Mouse (Mus musculus) kidney, adult 11 months (tissue): Measurements from ENCODE around the gene Hoxd10.

Experiments
- DNase-seq: peaks from one replicate; pipeline ENCODE4 v3.0.0; 2022

Gene Hoxd10

DNA sequence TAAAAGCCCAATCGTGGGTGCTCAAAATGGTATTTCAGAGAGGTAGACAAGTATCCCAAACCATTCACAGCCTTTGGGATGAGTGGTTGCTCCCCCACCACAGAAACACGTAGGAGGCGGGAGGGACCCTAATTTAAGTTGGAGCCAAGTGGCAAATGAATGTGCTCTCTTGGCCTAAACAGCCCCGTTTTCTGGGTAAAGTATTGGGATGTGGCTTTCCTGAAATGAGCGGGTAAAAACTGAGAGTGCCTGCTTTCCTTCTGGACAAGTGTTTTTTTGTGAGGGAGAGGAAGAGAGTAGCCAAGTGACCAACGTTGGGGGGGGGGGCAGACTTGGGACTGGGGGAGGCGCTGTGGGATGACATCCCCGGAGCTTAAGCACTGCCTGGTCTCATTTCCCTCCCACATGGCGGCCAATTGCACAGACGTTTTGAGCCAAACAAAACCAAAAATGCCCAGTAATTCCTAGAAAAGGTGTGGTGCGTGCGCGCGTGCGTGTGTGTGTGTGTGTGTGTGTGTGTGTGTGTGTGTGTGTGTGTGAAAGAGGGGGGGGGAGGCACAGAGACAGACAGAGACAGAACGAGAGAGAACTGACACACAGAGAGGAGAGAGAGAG is 19.3 kb downstream of the Hoxd10 start:
- no peak for DNase-seq

DNA sequence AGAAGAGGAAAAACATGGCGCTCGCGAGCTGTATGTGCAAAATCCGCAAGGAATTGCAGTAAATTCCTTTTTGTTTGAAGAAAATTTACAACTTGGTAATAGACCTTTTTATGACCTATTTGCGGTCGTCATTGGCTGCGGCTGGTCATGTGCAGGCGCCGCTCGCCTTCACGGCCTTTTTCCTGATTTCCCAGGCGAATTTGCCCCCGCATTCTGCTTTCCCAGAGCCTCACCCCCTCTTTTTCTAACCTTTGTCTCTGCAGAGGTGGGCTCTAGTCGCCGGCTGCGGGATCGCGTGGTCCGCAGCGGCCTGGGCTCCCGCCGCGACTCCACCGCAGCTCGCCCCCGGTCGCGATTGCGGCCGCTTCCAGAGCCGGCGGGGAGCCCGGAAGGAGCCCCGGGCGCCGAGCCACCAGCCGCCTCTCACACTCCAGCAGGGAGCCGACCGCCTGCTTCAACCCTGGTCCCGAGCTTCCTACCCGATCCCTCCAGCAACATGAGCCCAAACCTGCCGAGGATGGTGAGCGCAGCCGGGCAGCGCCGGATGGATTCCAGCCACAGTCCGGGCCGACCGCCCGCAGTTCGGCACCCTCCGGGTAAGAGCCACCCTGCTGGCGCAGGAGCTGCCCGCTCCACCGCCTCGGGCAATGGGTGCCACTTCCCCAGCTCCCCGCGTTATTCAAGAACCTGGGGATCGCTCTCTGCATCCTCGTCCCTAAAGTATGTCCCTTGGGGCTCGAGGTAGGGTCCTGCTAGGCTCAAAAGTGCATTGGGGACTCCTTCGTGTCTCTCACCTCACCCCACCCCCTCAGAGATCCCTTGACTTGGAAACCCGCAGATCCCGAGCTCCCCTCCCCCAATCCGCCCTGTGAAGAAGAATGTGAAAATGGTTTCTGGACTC is 20.2 kb downstream of the Hoxd10 start, which contains the start of the genes Hoxd3 and Hoxd4:
Gene Hoxd3, plus strand, starts transcription at position 207 of the 901 bp plus-strand sequence.
Gene Hoxd4, plus strand, starts transcription at position 209 of the 901 bp plus-strand sequence.
- DNase-seq: peak; percentile 76

DNA sequence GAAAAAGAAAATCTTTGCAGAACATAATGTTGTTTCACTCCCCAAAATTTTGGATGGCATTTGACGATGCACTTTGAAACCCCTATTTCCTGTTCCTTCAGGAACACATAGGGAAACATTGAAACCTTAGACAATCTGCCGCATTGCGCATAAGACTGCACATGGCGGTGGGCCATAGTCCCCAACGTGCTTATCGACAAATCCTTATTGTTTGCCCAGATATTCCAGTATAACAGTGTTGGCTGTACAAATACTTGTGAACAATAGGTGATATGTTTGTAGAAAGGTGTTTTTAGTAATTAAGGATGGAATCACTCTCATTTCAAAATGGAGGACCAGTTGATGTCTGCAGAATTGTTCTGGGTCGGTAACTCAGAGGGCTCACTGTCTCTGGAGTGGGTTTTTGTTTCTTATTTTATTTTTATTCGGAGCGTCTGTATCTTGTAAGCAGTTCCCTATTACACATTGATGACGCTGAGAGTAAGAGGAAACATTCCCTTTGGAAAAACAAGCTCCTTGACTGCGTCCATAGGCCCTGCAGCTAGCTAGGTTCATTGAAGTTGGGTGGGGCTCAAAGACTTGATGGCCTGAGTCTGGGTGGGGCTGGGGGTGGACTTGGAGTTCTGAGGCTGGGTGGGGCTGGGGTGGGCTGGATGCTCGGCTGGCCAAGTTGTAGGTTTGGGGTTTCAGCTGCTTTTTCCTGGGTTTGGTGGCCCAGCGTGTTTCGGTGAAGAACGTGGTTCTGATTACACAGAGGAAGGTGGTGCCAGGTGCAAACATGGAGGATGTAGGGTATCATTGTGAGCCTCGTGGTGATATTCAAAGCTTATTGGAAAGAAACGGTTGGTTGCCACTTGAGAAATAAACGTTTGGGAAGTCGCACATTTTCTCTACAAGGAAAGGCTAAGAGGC is 21.8 kb downstream of the Hoxd10 start:
- DNase-seq: no peak

DNA sequence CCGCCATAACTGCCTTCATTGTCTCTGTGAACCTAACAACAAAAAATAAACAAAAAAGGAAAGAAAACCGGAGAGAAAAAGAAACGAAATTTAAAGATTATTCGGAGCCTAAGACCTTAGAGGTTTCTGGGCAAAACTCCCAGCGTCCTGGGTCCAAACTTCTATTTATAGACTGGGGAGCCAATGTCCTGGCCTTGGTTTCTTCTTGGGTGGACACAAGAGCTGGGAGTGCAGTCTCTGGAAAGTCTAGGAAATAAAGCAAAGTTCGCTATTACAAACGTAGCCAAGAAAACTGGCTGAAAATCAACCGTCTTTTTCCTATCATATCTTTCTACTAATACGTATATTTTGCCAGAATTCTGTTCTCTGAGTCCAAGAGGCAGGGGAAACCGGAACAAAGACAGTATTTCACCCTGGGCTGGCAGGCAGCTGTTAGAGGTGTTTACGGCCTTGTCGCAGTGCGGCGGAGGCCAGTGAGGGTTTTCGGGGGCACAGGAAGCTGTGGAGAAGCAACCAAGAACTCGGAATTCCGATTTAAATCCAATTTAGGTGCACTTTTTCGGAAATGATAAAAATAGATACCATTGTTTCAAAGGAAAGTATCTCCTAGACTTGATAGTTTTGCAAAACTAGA is 22.5 kb downstream of the Hoxd10 start:
- no peak for DNase-seq

DNA sequence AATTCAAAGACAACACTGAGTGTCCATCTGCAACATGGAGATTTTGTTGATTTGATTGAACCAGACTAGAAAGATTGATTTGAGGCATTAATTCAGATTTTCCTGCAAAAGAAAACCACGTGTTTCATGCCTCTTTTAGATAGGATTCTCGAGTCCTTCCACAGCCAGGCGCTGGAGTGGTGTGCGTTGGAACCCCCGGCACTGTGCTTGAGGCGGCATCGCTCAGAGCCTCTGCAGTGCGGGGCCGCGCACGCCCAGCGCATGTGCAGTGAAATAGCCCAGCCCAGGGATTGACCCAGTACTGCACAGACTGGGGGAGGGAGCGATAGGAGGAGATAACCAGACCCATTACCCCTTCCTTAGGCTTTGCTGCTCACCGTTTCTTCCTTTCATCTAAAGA is 23.2 kb downstream of the Hoxd10 start:
- no peak for DNase-seq

DNA sequence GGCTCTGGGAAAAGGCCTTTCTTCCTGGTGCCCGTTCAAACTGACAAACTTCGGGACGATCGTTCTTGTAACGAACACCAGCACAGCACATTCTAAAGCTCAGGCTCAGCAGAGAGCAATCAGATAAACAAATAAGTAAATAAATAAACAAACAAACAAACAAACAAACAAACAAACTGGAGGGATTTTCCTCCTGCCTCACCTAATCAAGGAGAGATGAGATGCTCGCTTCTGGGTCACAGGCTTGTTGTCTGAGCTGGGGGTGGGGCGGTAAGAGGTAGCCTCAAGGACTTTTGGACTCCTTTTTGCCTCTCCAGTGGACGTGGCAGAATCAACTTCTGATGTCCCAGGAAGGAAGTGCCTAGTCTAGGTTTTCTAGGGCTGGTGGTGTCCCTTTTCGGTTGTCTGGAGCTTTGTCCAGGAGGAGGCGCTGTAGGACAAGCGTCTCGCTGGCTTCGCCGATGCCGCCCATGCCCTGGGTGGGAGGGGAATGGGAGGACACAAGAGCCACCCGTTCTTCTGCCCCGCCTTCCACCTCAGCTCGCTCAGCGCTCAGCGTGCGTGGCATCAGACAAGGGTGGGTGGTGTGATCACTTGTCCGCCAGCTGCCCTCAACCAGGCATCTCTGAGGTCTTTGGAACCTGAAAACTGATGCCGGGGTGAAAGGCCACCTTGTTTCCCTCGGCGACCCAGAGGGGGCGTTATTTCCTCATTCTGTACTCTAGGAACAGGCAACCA is 23.9 kb downstream of the Hoxd10 start:
- DNase-seq: peak; percentile 85

DNA sequence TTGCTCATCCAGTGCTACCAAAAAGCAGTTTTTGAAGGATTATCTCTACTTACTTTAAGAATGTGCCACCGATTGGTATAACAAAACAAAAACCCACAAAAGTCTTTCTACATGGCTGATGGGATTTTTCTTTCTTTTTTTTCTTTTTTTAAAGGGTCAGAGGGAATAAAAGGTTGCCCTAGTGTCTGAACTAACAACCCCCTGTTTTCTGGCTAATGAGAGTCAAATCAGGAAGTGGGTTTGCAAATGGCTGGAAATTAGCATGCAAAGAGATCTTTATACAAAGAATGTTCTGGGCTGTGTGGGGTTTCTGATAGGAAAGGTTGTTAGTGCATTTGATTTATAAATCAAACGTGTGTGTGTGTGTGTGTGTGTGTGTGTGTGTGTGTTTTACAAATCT is 28.7 kb downstream of the Hoxd10 start:
- no peak for DNase-seq

DNA sequence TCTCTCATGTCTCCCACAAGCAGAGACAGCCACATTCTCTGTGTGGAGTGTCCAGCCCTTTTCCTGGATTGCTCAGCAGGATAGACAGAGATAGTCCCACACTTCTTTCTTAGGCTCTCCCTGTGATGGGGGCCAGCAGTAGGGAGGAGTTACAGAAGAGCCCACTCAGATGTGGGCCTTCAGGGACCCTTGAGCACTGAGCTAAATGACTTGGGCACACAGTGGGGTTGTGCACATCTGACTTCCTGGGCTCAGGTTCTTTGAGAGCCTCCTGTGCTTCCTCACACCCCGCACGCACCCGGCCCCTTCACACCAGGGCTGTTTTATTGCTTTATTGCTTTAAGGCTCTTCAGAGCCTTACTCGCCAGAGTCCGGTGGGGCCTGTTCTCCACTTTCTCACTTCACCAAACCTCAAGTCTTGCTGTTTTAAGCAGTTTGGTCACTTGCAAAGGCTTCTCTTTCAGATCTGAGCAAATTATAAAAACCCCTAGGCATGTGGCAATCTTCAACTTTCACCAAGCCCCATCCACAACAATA is 29.3 kb downstream of the Hoxd10 start:
- no peak for DNase-seq

DNA sequence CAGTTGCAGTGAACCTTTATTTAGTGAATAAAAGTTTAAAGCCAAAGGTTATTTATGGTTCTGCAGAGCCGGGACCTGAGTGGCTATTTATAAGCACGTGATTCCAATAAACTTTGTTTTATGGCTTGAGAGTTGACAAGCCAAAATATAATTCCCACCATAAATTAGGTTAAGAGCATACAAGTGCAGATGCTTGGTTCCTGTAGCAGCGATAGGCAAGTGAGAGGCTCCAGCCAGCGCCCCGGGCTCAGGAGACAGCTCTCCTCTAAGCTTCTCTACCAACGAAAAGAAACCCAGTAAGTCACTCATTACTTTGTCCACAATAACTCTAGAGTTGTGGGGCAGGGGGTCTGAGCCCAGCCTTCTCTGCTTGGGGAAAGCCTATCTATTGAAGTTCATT is 30.2 kb downstream of the Hoxd10 start:
- no peak for DNase-seq

DNA sequence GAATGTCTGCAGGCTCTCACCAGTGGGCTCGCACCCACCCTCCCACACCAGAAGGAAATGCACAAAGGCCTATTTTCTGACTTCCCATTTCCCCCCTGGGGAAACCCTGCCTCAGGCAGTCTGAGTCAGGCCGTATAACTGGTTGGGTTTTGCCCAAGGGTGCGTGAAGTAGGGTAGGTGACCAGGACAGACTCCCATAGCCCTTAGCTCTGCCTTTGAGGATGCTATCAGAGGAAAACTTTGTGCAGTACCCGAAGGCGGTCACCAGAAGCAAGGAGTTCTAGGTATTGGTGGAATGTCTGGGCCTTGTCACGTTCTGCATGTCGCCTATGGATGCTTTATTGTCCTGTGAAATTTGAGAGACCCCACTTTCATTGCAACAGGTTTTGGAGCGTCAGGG is 31.2 kb downstream of the Hoxd10 start:
- DNase-seq: no peak

DNA sequence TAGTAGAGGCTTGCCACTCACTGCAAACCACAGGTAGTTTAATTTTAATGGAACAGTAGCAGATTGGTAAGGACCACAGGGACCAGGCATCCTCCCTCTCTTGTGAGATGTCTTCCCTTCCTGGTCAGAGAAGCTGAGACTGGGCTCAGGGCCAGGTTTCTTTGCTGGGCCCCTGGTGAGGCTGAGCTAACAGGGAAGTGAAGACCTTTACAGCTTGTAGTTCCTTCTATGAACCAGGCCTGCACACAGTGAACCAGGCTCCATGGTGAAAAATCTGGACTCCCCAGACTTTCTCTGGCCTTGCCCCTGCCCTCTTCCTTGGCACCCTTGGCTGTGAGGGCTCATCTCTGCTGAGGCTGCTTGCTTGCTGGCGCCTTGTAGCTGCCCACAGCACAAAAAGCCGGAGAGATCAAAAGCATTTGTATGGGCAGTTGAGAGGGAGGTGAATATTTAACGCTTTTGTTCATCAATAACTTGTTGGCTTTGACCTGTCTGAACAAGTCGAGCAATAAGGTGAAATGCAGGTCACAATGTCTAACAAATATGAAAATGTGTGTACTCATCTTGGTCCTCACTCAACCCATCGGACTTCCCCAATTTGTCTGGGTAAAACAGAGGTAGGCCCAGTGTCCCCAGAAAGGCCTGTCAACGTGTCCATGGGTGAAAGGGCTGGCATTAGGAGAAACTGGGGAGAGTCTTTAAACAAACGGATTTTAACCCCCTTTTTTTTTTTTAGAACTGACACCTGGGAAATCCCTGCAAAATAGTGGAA is 32.7 kb downstream of the Hoxd10 start:
- DNase-seq: no peak

DNA sequence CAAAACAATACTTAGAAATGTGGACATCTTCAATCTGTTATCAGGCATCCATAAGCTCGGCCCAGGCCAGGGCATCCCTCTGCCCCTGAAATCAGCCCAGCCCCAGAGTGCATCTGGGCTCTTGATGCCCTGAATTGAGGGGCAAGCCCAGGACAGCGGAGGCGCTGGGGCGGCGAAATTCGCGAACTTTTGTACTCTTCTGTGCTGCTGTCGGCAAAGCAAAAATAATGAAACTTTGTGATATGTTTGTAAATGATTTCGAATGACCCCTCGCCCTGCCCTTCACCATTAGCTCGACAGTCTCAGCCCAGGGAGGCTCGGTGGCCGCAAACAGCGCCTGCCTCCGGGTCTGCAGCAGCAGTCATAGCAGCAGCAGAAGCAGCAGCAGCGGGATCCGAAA is 33.4 kb downstream of the Hoxd10 start:
- no peak for DNase-seq

DNA sequence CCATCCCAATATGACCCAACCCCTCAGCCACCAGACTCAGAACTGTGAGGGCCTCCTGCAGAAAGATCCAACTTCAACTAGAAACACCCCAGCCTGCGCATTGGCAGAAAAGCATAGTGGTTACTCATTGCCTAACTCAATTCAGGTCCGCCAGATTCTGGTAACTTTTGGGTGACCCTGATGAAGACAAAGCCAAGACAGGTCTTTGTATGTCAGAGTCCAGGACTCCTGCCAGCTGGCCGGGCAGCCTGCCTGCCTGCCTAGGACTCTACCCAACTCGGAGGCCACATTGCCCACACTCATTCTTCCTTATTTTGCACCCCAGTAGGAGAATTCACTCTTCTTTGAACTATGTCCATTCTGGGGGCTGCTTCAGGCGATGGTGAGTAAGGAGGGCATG is 34.8 kb downstream of the Hoxd10 start, which contains the start of gene Gm28230:
Gene Gm28230, plus strand, starts transcription at position 178 of the 400 bp plus-strand sequence.
- DNase-seq: peak; percentile 80

DNA sequence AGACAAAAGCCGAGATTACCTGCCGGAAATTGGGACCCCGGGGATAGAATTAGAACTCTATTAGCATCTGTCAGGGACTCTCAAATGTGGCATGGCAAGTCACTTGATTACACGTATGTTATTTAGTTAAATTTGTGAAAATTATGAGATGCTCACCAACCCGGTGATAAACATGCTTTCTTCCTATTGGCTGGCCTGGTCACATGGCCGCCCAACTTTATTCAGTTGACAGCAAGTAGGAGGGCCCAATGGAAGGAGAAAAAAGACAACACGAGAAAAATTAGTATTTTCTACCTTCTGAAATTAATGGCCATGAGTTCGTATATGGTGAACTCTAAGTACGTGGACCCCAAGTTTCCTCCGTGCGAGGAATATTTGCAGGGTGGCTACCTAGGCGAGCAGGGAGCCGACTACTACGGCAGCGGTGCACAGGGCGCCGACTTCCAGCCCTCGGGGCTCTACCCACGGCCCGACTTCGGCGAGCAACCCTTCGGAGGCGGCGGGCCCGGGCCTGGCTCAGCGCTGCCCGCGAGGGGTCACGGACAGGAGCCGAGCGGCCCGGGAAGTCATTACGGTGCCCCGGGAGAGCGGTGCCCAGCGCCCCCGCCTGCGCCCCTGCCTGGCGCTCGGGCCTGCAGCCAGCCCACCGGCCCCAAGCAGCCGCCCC is 35.4 kb downstream of the Hoxd10 start:
- no peak for DNase-seq

DNA sequence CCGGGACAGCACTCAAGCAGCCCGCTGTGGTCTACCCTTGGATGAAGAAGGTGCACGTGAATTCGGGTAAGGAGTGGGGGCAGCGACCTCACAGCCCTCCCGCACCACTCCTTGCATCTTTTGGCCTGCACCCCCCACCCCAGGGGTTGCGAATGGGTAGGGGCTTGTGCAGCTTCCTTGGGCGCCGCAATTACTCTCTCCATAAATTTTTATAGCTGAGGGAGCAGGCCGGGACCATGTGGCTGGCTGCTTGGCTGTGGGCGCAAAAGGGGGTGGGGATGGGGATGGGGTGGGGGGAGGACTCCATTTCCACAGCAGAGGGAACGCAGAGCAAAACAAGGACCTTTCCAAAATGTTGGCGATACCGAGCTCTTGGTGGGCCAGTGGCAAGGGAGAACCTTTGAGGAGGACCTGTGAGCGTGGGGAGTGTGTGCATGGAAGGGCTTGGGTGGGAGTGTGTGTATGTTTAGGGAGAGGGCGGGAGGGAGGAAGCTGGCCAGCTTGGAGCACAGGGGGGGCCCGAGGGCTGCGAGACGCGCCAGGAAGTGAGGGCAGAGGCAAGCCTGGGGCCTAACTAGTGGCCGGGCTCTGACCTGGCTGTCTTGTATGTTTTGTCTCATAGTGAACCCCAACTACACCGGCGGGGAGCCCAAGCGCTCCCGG is 36.0 kb downstream of the Hoxd10 start:
- DNase-seq: no peak

DNA sequence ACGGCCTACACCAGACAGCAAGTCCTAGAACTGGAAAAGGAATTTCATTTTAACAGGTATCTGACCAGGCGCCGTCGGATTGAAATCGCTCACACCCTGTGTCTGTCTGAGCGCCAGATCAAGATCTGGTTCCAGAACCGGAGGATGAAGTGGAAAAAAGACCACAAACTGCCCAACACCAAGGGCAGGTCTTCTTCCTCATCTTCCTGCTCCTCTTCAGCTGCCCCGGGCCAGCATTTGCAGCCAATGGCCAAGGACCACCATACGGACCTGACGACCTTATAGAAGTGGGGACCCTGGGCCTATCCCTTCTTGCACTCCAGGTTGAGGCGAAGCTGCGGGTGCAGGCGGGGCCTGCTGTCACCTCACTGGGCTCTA is 36.6 kb downstream of the Hoxd10 start:
- DNase-seq: no peak

DNA sequence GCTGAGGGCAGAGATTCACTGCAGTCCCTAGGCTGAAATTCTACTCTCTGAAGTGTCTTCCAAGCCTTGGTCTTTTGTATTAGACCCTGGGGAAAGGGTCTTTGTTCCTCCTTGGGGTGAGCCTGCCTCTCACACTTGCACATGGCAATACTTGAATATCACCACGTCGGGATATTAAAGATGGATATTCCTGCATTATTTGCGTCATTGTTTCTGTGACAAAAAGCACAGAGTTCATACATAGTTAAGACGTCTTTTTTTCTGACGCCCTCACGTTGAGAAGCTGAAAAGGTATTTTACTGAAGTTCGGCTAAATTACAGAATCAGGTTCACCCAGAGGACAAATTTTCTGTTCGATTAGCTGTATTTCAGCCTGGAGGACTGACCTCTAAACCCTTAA is 38.6 kb downstream of the Hoxd10 start:
- no peak for DNase-seq

DNA sequence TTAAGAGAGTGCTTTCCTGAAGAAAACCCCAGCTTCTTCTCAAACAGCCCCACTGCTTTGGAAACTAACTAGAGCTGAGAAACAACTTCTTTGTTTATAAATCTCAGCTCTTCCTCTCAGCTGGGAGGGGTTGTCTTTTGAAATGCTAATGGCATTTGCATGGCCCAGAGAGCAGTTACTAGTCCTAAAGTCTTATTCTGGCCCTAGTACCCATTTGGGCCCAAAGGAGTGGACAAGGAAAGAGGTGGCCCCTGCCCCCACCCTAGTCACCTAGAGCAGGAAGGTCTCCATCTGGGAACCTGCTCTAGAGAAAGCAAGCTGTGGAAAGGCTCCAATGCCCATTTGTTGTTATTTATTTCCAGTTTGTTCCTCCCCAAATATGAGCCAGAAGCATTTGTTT is 39.3 kb downstream of the Hoxd10 start:
- DNase-seq: no peak

DNA sequence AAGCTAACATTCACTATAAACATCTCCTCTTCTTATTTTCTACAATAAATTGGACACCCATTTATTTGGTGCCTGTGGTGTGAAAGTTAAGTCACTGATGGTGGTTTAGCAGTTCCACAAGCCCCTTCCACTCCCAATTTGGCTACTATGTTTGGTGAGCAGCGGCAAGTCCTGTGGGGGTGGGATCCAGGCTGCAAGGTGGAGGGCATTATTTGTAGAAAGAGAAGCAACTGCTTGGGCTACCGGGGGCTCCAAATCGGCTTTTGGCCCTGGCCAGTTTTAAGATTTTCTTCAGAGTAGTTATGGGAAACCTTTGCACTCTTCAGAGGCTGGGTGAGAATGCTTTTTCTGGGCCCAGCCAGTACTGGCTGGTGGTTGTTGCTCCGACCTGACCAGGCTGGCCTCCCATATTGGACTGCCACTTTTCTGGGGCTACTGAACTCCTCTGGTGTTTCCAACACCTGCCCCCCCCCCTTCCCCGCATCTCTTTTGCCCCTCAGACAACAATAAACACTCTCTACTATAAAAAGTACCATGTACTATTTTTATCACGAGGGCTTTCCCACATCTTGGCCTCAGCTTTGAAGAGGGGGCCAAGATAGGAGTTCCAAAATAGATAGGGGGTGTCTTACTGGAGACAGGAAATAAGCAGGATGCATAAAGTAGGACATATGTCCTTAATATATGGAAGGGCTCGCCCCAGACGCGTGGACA is 40.2 kb downstream of the Hoxd10 start:
- no peak for DNase-seq
